Mouse (Mus musculus) CH12.LX (cell line): ENCODE data around the gene Cxcr5. TPM values are rescaled to one million over a fixed set of nuclear protein-coding genes. Genes with fewer than 3 reads are reported as not detected.
A peak's percentile ranks its signal among the peaks of the same experiment; 100 is the strongest.

Experiments
- DNase-seq: peaks from one replicate; pipeline ENCODE4 v3.0.0-alpha.2; 2013; ENCODE audit errors: extremely low read depth
- H3K27ac ChIP-seq: 2 replicates; pipeline ENCODE4 v1.5.1; 2012; ENCODE audit warnings: low read depth, mild to moderate bottlenecking, control low read depth, moderate library complexity; ENCODE audit not compliant: insufficient read depth
- H3K27me3 ChIP-seq: replicated peaks from 2 replicates; pipeline ENCODE3; 2012; ENCODE audit warnings: inconsistent platforms
- H3K36me3 ChIP-seq, 2 experiments: replicated peaks in 1 of 2; 2 replicates each; pipeline versions ENCODE3 to v1.6.1; 2012; ENCODE audit warnings: inconsistent platforms in 1 of 2, low read length in 1 of 2, mild to moderate bottlenecking in 1 of 2, mixed read lengths in 1 of 2, moderate library complexity in 1 of 2; ENCODE audit not compliant: control insufficient read depth in 1 of 2, insufficient read depth in 1 of 2
- H3K4me1 ChIP-seq, 2 experiments: 2 replicates each; pipeline ENCODE4 v1.6.1; 2012; ENCODE audit warnings: inconsistent platforms in 1 of 2, moderate library complexity in 1 of 2; ENCODE audit not compliant: insufficient read depth in 2 of 2, control insufficient read depth in 1 of 2
- H3K4me2 ChIP-seq: 2 replicates; pipeline ENCODE4 v1.6.1; 2012; ENCODE audit warnings: low read depth, mild to moderate bottlenecking, control low read depth; ENCODE audit not compliant: poor library complexity, insufficient read depth, severe bottlenecking
- H3K4me3 ChIP-seq, 3 experiments: fragments of 150-350 bp in 1 of 3; sonication (generic) in 1 of 3; replicated peaks in 1 of 3; 2 replicates each; pipeline versions ENCODE3 to v1.5.1; 2011 to 2012; ENCODE audit warnings: low read depth in 2 of 3, low read length in 2 of 3, mild to moderate bottlenecking in 2 of 3, moderate library complexity in 2 of 3, control low read depth in 1 of 3, improper control_type of control experiment in 1 of 3, inconsistent platforms in 1 of 3, mixed read lengths in 1 of 3; ENCODE audit not compliant: poor library complexity in 1 of 3
- H3K79me2 ChIP-seq: replicated peaks from 2 replicates; pipeline ENCODE4 v1.6.1; 2012; ENCODE audit warnings: mild to moderate bottlenecking, moderate library complexity; ENCODE audit not compliant: control insufficient read depth, poor library complexity, insufficient read depth, severe bottlenecking; ENCODE audit errors: extremely low read depth
- H3K9ac ChIP-seq: 2 replicates; pipeline ENCODE4 v1.6.1; 2012; ENCODE audit warnings: low read depth, mild to moderate bottlenecking, control low read depth, moderate library complexity; ENCODE audit not compliant: insufficient read depth
- H3K9me3 ChIP-seq: replicated peaks from 2 replicates; pipeline ENCODE3; 2012; ENCODE audit warnings: low read length, inconsistent platforms, mixed read lengths
- CHD1 ChIP-seq: IDR thresholded peaks from 2 replicates; pipeline ENCODE4 v1.6.1; 2012; ENCODE audit warnings: low read depth, low read length, improper control_type of control experiment, inconsistent platforms
- CHD2 ChIP-seq: IDR thresholded peaks from 2 replicates; pipeline ENCODE4 v1.6.1; 2011; ENCODE audit warnings: low read length, improper control_type of control experiment
- E2F4 ChIP-seq: IDR thresholded peaks from 2 replicates; pipeline ENCODE4 v1.6.1; 2011; ENCODE audit warnings: low read depth, low read length, improper control_type of control experiment; ENCODE audit not compliant: insufficient replicate concordance
- ETS1 ChIP-seq: conservative IDR thresholded peaks from 2 replicates; pipeline ENCODE4 v1.6.1; 2012; ENCODE audit warnings: low read depth, mild to moderate bottlenecking, inconsistent platforms, low read length, improper control_type of control experiment, moderate library complexity
- GABPA ChIP-seq: IDR thresholded peaks from 2 replicates; pipeline ENCODE4 v1.6.1; 2012; ENCODE audit warnings: low read depth, low read length, improper control_type of control experiment, inconsistent platforms; ENCODE audit not compliant: insufficient replicate concordance
- HCFC1 ChIP-seq: IDR thresholded peaks from 2 replicates; pipeline ENCODE4 v1.6.1; 2012; ENCODE audit warnings: low read depth, mild to moderate bottlenecking, inconsistent platforms, low read length, improper control_type of control experiment
- IRF4 ChIP-seq: IDR thresholded peaks from 2 replicates; pipeline ENCODE4 v1.6.1; 2014; ENCODE audit warnings: low read depth, mild to moderate bottlenecking, inconsistent platforms, low read length, improper control_type of control experiment
- JUN ChIP-seq: IDR thresholded peaks from 2 replicates; pipeline ENCODE4 v1.6.1; 2011; ENCODE audit warnings: low read depth, mild to moderate bottlenecking, low read length, improper control_type of control experiment, moderate library complexity; ENCODE audit not compliant: insufficient read depth
- JUND ChIP-seq: conservative IDR thresholded peaks from 2 replicates; pipeline ENCODE4 v1.6.1; 2011; ENCODE audit warnings: low read depth, low read length, improper control_type of control experiment
- KAT2A ChIP-seq: IDR thresholded peaks from 2 replicates; pipeline ENCODE4 v1.6.1; 2012; ENCODE audit warnings: low read length, improper control_type of control experiment, inconsistent platforms; ENCODE audit not compliant: insufficient replicate concordance
- MAX ChIP-seq: IDR thresholded peaks from 2 replicates; pipeline ENCODE4 v1.6.1; 2011; ENCODE audit warnings: low read length, improper control_type of control experiment
- MEF2A ChIP-seq: IDR thresholded peaks from 2 replicates; pipeline ENCODE4 v1.6.1; 2014; ENCODE audit warnings: low read depth, mild to moderate bottlenecking, inconsistent platforms, low read length, improper control_type of control experiment, borderline replicate concordance
- MXI1 ChIP-seq: IDR thresholded peaks from 2 replicates; pipeline ENCODE4 v1.6.1; 2011; ENCODE audit warnings: mild to moderate bottlenecking, low read depth, low read length, improper control_type of control experiment
- MYC ChIP-seq: IDR thresholded peaks from 2 replicates; pipeline ENCODE4 v1.6.1; 2011; ENCODE audit warnings: low read depth, mild to moderate bottlenecking, improper control_type of control experiment, low read length
- NELFE ChIP-seq: IDR thresholded peaks from 2 replicates; pipeline ENCODE4 v1.6.1; 2011; ENCODE audit warnings: low read depth, low read length, improper control_type of control experiment
- PAX5 ChIP-seq: IDR thresholded peaks from 2 replicates; pipeline ENCODE4 v1.6.1; 2012; ENCODE audit warnings: low read length, inconsistent platforms, mixed read lengths
- POLR2AphosphoS2 ChIP-seq: IDR thresholded peaks from 2 replicates; pipeline ENCODE4 v1.6.1; 2011; ENCODE audit warnings: low read depth, low read length, improper control_type of control experiment
- RAD21 ChIP-seq: IDR thresholded peaks from 2 replicates; pipeline ENCODE4 v1.6.1; 2011; ENCODE audit warnings: low read depth, mild to moderate bottlenecking, low read length, improper control_type of control experiment, moderate library complexity
- RCOR1 ChIP-seq: conservative IDR thresholded peaks from 2 replicates; pipeline ENCODE4 v1.6.1; 2012; ENCODE audit warnings: low read depth, mild to moderate bottlenecking, inconsistent platforms, low read length, improper control_type of control experiment
- SIN3A ChIP-seq: IDR thresholded peaks from 2 replicates; pipeline ENCODE4 v1.6.1; 2012; ENCODE audit warnings: low read length, improper control_type of control experiment, inconsistent platforms
- SMC3 ChIP-seq: IDR thresholded peaks from 2 replicates; pipeline ENCODE4 v1.6.1; 2011; ENCODE audit warnings: low read depth, low read length, improper control_type of control experiment
- TBP ChIP-seq: conservative IDR thresholded peaks from 2 replicates; pipeline ENCODE4 v1.6.1; 2011; ENCODE audit warnings: low read depth, low read length, improper control_type of control experiment
- TCF12 ChIP-seq: IDR thresholded peaks from 2 replicates; pipeline ENCODE4 v1.6.1; 2014; ENCODE audit warnings: low read depth, mild to moderate bottlenecking, inconsistent platforms, low read length, improper control_type of control experiment
- UBTF ChIP-seq: IDR thresholded peaks from 2 replicates; pipeline ENCODE4 v1.6.1; 2012; ENCODE audit warnings: low read depth, mild to moderate bottlenecking, inconsistent platforms, low read length, improper control_type of control experiment, moderate library complexity
- USF1 ChIP-seq: IDR thresholded peaks from 2 replicates; pipeline ENCODE4 v1.6.1; 2014; ENCODE audit warnings: low read depth, mild to moderate bottlenecking, inconsistent platforms, low read length, improper control_type of control experiment
- ZC3H11A ChIP-seq: IDR thresholded peaks from 2 replicates; pipeline ENCODE4 v1.6.1; 2012; ENCODE audit warnings: low read depth, mild to moderate bottlenecking, inconsistent platforms, low read length, improper control_type of control experiment
- ZKSCAN1 ChIP-seq: IDR thresholded peaks from 2 replicates; pipeline ENCODE4 v1.6.1; 2012; ENCODE audit warnings: low read depth, inconsistent platforms, low read length, improper control_type of control experiment, borderline replicate concordance
- ZMIZ1 ChIP-seq: IDR thresholded peaks from 2 replicates; pipeline ENCODE4 v1.6.1; 2012; ENCODE audit warnings: low read depth, mild to moderate bottlenecking, inconsistent platforms, low read length, improper control_type of control experiment
- dilution Hi-C: fragments of 300-500 bp; cut with MboI; formaldehyde crosslinking; loops from 2 replicates; pipeline ENCODE4 v1.14.3; 2020; ENCODE audit warnings: low sequenced_read_pairs; ENCODE audit not compliant: extremely low pct_unique_long_range_greater_than_20kb, extremely low pct_ligation_motif_present
- in situ Hi-C: fragments of 300-500 bp; cut with MboI; formaldehyde crosslinking; loops from 3 replicates; pipeline ENCODE4 v1.14.3; 2019; ENCODE audit warnings: low sequenced_read_pairs, low pct_ligation_motif_present, low pct_unique_long_range_greater_than_20kb, mixed read lengths
- polyA plus RNA-seq: library from polyadenylated mRNA; unstranded; fragments of >175 nt; gene quantifications from 2 replicates; pipeline ENCODE4 v1.2.1, GENCODE M21; 2012; ENCODE audit warnings: low read depth; ENCODE audit not compliant: insufficient read length
- total RNA-seq, 2 experiments: library from RNA; depleted of rRNA; stranded (reverse); fragments of 300-350 nt in 1 of 2; fragments of >200 nt in 1 of 2; gene quantifications; 2 replicates each; pipeline ENCODE4 v1.2.3; 2012 to 2014

Cxcr5 gene
- total and polyA plus RNA-seq, 3 experiments = 30.2 to 93.4 (median 70.5) TPM

GRCm38 (mm10) chr9:44524235-44524826 is 37.3 kb downstream of the Cxcr5 start (continued):
- no peak for TF ChIP-seq RCOR1
- no peak for TF ChIP-seq HCFC1
- TF ChIP-seq PAX5 = no peak
- peak; percentile 84 for TF ChIP-seq TCF12
- TF ChIP-seq IRF4 = no peak
- TF ChIP-seq MYC = no peak
- no peak for TF ChIP-seq JUND
- no peak for TF ChIP-seq ZC3H11A
- no peak for TF ChIP-seq JUN
- no peak for TF ChIP-seq NELFE
- 0 out of 2 replicates have a peak, but pooled peaks have one; percentile 42 for TF ChIP-seq ZMIZ1
- TF ChIP-seq MEF2A = peak; percentile 54; the same call in 1 of the 2 replicates
- no peak for TF ChIP-seq POLR2AphosphoS2
- TF ChIP-seq UBTF = no peak
- peak; percentile 76 for TF ChIP-seq ETS1
- no peak for TF ChIP-seq RAD21
- no peak for TF ChIP-seq USF1
- TF ChIP-seq TBP = 0 out of 2 replicates have a peak, but pooled peaks have one; percentile 17
- TF ChIP-seq KAT2A = no peak
- no peak for TF ChIP-seq ZKSCAN1
- TF ChIP-seq MXI1 = no peak; the same call in none of the 2 replicates

- Histone ChIP-seq H3K27me3 (no peaks in the 10 kb centered on the region), H3K79me2 (peaks cover 2% of the 10 kb centered on the region; the same call in 1 of the 2 replicates), H3K4me1 (peaks cover 34 to 64% of the 10 kb centered on the region in 2 experiments), H3K9me3 (no peaks in the 10 kb centered on the region), H3K4me3 (peak overlapping the region; percentile 62 to 77 (median 63)), H3K27ac (peak overlapping the region; percentile 41; the same call in 1 of the 2 replicates), H3K9ac (peak overlapping the region; percentile 77; the same call in 1 of the 2 replicates), H3K36me3 (peaks cover 0 to 33% of the 10 kb centered on the region in 2 experiments), H3K4me2 (peak overlapping the region; percentile 29; the same call in 1 of the 2 replicates)
- in situ Hi-C loops = loop anchor here (5.0 kb wide), 2 partner anchors 44 to 84 kb away; no protein-coding TSS in a partner anchor
- TF ChIP-seq MAX (no peak), SIN3A (no peak), ETS1 (no peak), RCOR1 (no peak), GABPA (no peak), HCFC1 (no peak), E2F4 (no peak), USF1 (no peak), CHD2 (no peak), CHD1 (no peak), MEF2A (no peak), JUND (no peak), NELFE (no peak), TBP (no peak), SMC3 (no peak), ZMIZ1 (no peak)
- no peak for DNase-seq
- dilution Hi-C loops = no loop called here
These were observed 38.0 kb downstream of the Cxcr5 start for GRCm38 (mm10) chr9:44523686-44524085.
